Mouse (Mus musculus) forebrain, embryonic 12.5 days (tissue): ENCODE results near the gene Micu2. TPM values are rescaled to one million over a fixed set of nuclear protein-coding genes. Genes with fewer than 3 reads are reported as not detected.

Experiments used
- ATAC-seq: fragments of 200-750 bp; cut with Nextera tagmentation; 2 replicates; pipeline ENCODE4 v1.8.0; 2017; ENCODE audit warnings: moderate TSS enrichment; ENCODE audit not compliant: low FRiP score
- H3K27ac ChIP-seq: fragments of 300-500 bp; sonication (generic); 2 replicates; pipeline ENCODE4 v1.5.1; 2016; ENCODE audit warnings: mild to moderate bottlenecking
- H3K27me3 ChIP-seq: fragments of 300-500 bp; sonication (generic); 2 replicates; pipeline ENCODE4 v1.6.1; 2016; ENCODE audit warnings: mild to moderate bottlenecking
- H3K36me3 ChIP-seq: fragments of 300-500 bp; sonication (generic); replicated peaks from 2 replicates; pipeline ENCODE4 v1.6.1; 2016; ENCODE audit warnings: mild to moderate bottlenecking
- H3K4me1 ChIP-seq: fragments of 300-500 bp; sonication (generic); 2 replicates; pipeline ENCODE4 v1.6.1; 2016
- H3K4me2 ChIP-seq: fragments of 300-500 bp; sonication (generic); 2 replicates; pipeline ENCODE4 v1.6.1; 2016; ENCODE audit warnings: mild to moderate bottlenecking, moderate library complexity
- H3K4me3 ChIP-seq: fragments of 300-500 bp; sonication (generic); replicated peaks from 2 replicates; pipeline ENCODE4 v1.5.1; 2016; ENCODE audit warnings: mild to moderate bottlenecking
- H3K9ac ChIP-seq: fragments of 300-500 bp; sonication (generic); 2 replicates; pipeline ENCODE4 v1.6.1; 2016; ENCODE audit warnings: mild to moderate bottlenecking
- H3K9me3 ChIP-seq: fragments of 300-500 bp; sonication (generic); 2 replicates; pipeline ENCODE4 v1.6.1; 2016
- WGBS: fragments of 180-500 bp; shearing (Covaris S2); methylation state at CpG from one replicate; pipeline ENCODE4 v1.1.7; 2016; 5-methylcytosine and 5-hydroxymethylcytosine counted together
- polyA plus RNA-seq: library from polyadenylated mRNA; unstranded; fragments of >200 nt; fragmentation: Nextera tagmentation; extraction: Ambion mirVana; gene quantifications from 2 replicates; pipeline ENCODE4 v1.2.1, GENCODE M21; 2016

The Micu2 gene
- polyA plus RNA-seq, 1 experiment from 2014 or later = 70.4 TPM

- Histone ChIP-seq H3K9me3 (no peaks in the 10 kb centered on the region), H3K4me2 (no peak overlapping the region), H3K9ac (no peak overlapping the region), H3K27ac (0 out of 2 replicates have a peak overlapping the region, but pooled peaks have one; percentile 31), H3K36me3 (no peaks in the 10 kb centered on the region), H3K4me3 (no peak overlapping the region), H3K4me1 (peaks cover 17% of the 10 kb centered on the region), H3K27me3 (no peaks in the 10 kb centered on the region)
- WGBS = 86% methylated on average over 8 of the region's 8 CpGs
- no peak for ATAC-seq
These were observed 111.9 kb downstream of the Micu2 start for GRCm38 (mm10) chr14:57887171-57887570.

- Histone ChIP-seq H3K4me2 (no peak overlapping the region), H3K36me3 (no peaks in the 10 kb centered on the region), H3K4me1 (peaks cover 18% of the 10 kb centered on the region), H3K9ac (no peak overlapping the region), H3K27ac (no peak overlapping the region), H3K27me3 (no peaks in the 10 kb centered on the region), H3K4me3 (no peak overlapping the region), H3K9me3 (no peaks in the 10 kb centered on the region)
- no peak for ATAC-seq
- 98% methylated on average over 2 of the region's 2 CpGs for WGBS
These were observed 113.0 kb downstream of the Micu2 start for GRCm38 (mm10) chr14:57886032-57886431.

DNA sequence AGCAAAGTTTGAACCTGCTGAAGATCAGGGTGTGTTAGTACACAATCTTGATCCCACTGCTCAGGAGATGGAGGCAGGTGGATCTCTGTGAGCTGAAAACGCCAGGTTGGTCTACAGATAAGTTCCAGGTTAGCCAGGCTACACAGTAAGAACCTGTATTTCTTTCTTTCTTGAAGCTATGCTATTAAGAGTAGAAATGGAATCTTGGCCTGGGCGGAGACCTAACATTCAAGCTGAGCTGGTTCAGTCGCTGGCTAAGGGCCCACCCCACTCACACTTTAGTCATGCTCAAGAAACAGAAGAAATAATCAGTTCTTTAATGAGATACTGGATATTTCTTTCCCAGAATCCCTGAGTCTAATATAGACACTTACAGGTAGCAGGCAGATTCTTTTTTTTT is 115.7 kb downstream of the Micu2 start:
- no peak overlapping the region for H3K4me2 ChIP-seq
- no peaks in the 10 kb centered on the region for H3K36me3 ChIP-seq
- no peak overlapping the region for H3K9ac ChIP-seq
- ATAC-seq = no peak
- H3K27me3 ChIP-seq = no peaks in the 10 kb centered on the region
- 96% methylated on average over 3 of the region's 3 CpGs for WGBS
- no peak overlapping the region for H3K27ac ChIP-seq
- no peaks in the 10 kb centered on the region for H3K9me3 ChIP-seq
- H3K4me1 ChIP-seq = peaks cover 16% of the 10 kb centered on the region
- H3K4me3 ChIP-seq = no peak overlapping the region

- Histone ChIP-seq H3K9me3 (no peaks in the 10 kb centered on the region), H3K4me1 (peaks cover 10% of the 10 kb centered on the region; the same call in 1 of the 2 replicates), H3K4me2 (no peak overlapping the region), H3K27me3 (no peaks in the 10 kb centered on the region), H3K9ac (no peak overlapping the region), H3K4me3 (no peak overlapping the region), H3K36me3 (no peaks in the 10 kb centered on the region), H3K27ac (no peak overlapping the region)
- ATAC-seq = no peak
- 71% methylated on average over 4 of the region's 4 CpGs for WGBS
These were observed 116.3 kb downstream of the Micu2 start for GRCm38 (mm10) chr14:57882720-57883119.

GRCm38 (mm10) chr14:57881793-57882192 is 117.3 kb downstream of the Micu2 start:
- no peak for ATAC-seq
- WGBS = 51% methylated on average over 4 of the region's 4 CpGs
- Histone ChIP-seq H3K4me3 (no peak overlapping the region), H3K27ac (no peak overlapping the region), H3K9me3 (no peaks in the 10 kb centered on the region), H3K4me1 (0 out of 2 replicates have a peak, but pooled peaks cover 10% of the 10 kb centered on the region), H3K27me3 (no peaks in the 10 kb centered on the region), H3K9ac (no peak overlapping the region), H3K4me2 (no peak overlapping the region), H3K36me3 (no peaks in the 10 kb centered on the region)

GRCm38 (mm10) chr14:57881074-57881473 is 118.0 kb downstream of the Micu2 start:
- H3K4me3 ChIP-seq = no peak overlapping the region
- no peaks in the 10 kb centered on the region for H3K9me3 ChIP-seq
- 0 out of 2 replicates have a peak, but pooled peaks cover 10% of the 10 kb centered on the region for H3K4me1 ChIP-seq
- ATAC-seq = no peak
- H3K4me2 ChIP-seq = no peak overlapping the region
- no peaks in the 10 kb centered on the region for H3K36me3 ChIP-seq
- H3K9ac ChIP-seq = no peak overlapping the region
- no peaks in the 10 kb centered on the region for H3K27me3 ChIP-seq
- H3K27ac ChIP-seq = no peak overlapping the region

GRCm38 (mm10) chr14:57877921-57878320 is 121.1 kb downstream of the Micu2 start:
- WGBS = 94% methylated on average over 9 of the region's 9 CpGs
- no peak overlapping the region for H3K4me2 ChIP-seq
- ATAC-seq = no peak

GRCm38 (mm10) chr14:57866676-57867276 is 132.3 kb downstream of the Micu2 start:
- H3K4me1 ChIP-seq = no peaks in the 10 kb centered on the region
- H3K9me3 ChIP-seq = no peaks in the 10 kb centered on the region
- no peak overlapping the region for H3K27ac ChIP-seq
- no peak overlapping the region for H3K4me2 ChIP-seq
- WGBS = 93% methylated on average over 3 of the region's 3 CpGs
- H3K27me3 ChIP-seq = no peaks in the 10 kb centered on the region
- no peak for ATAC-seq
- H3K36me3 ChIP-seq = peaks cover 47% of the 10 kb centered on the region
- no peak overlapping the region for H3K4me3 ChIP-seq
- H3K9ac ChIP-seq = no peak overlapping the region

More at GRCm38 (mm10) chr14:57877921-57878320, 121.1 kb downstream of the Micu2 start:
- H3K27ac ChIP-seq = no peak overlapping the region
- H3K27me3 ChIP-seq = no peaks in the 10 kb centered on the region
- H3K4me3 ChIP-seq = no peak overlapping the region
- peaks cover 10% of the 10 kb centered on the region; the same call in 1 of the 2 replicates for H3K36me3 ChIP-seq
- 0 out of 2 replicates have a peak, but pooled peaks cover 10% of the 10 kb centered on the region for H3K4me1 ChIP-seq
- no peak overlapping the region for H3K9ac ChIP-seq
- no peaks in the 10 kb centered on the region for H3K9me3 ChIP-seq

Other genes starting within 250 kb of the Micu2 start
- 14.5 and 15.0 TPM in 2 replicates for gene Lats2, start 240.9 kb downstream of the Micu2 start, polyA plus RNA-seq
- 24.7 and 28.8 TPM in 2 replicates for gene Sap18, start 201.1 kb downstream of the Micu2 start, polyA plus RNA-seq
- 50.2 and 52.4 TPM in 2 replicates for gene Ska3, start 173.1 kb downstream of the Micu2 start, polyA plus RNA-seq
- 129 and 141 TPM in 2 replicates for gene Mrpl57, start 173.0 kb downstream of the Micu2 start, polyA plus RNA-seq
- 58.9 and 61.2 TPM in 2 replicates for gene Zdhhc20, start 109.0 kb downstream of the Micu2 start, polyA plus RNA-seq
- gene Fgf9, start 71.3 kb upstream of the Micu2 start, polyA plus RNA-seq = 2.8 and 3.8 TPM in 2 replicates